Mouse (Mus musculus): ENCODE data around the gene Zfp184. TPM values are rescaled to one million over a fixed set of nuclear protein-coding genes. Genes with fewer than 3 reads are reported as not detected.

Gene Zfp184
- total RNA-seq, 2 experiments from 2014 or later = 0.67 to 1.3 TPM

Small RNA genes within 50 kb of the gene (microRNA-seq; reads per million reads assigned to microRNA genes)
- gene Gm44456 (0.38 to 3.0 reads per million in 2 experiments), gene Mir1983 (48.6 to 150 reads per million in 2 experiments)

Other genes starting within 250 kb of the Zfp184 start
- gene Olfr1359, start 247.0 kb upstream of the Zfp184 start, total RNA-seq (2021) = not detected
- 10 to 100 TPM in 1 of 2 experiments, 1 to 10 TPM in 1; 7.7 to 11.5 TPM for gene Hist1h2bl, start 229.0 kb upstream of the Zfp184 start, total RNA-seq (2021)
- gene Hist1h2ai, start 228.7 kb upstream of the Zfp184 start, total RNA-seq (2021) = 10 to 100 TPM in 1 of 2 experiments, 1 to 10 TPM in 1; 4.0 to 15.4 TPM
- 10 to 100 TPM; 11.0 to 14.3 TPM for gene Hist1h3h, start 227.4 kb upstream of the Zfp184 start, total RNA-seq (2021)
- gene Hist1h2bm, start 223.1 kb upstream of the Zfp184 start, total RNA-seq (2021) = 1 to 10 TPM; 2.0 to 3.6 TPM
- gene Hist1h4j, start 210.0 kb upstream of the Zfp184 start, total RNA-seq (2021) = 1 to 10 TPM; 1.9 to 3.4 TPM
- gene Hist1h4k, start 194.6 kb upstream of the Zfp184 start, total RNA-seq (2021) = 10 to 100 TPM; 39.5 to 45.0 TPM
- gene Hist1h2ak, start 191.3 kb upstream of the Zfp184 start, total RNA-seq (2021) = 1 to 10 TPM; 2.5 to 4.6 TPM
- 1 to 10 TPM; 4.3 to 4.8 TPM for gene Hist1h2bn, start 191.0 kb upstream of the Zfp184 start, total RNA-seq (2021)
- gene Hist1h1b, start 164.5 kb upstream of the Zfp184 start, total RNA-seq (2021) = 1 to 10 TPM; 3.5 to 4.0 TPM
- 10 to 100 TPM; 10.2 to 11.2 TPM for gene Hist1h3i, start 161.7 kb upstream of the Zfp184 start, total RNA-seq (2021)
- gene Hist1h2an, start 157.9 kb upstream of the Zfp184 start, total RNA-seq (2021) = 1 to 10 TPM; 1.0 to 5.3 TPM
- 1 to 10 TPM; 3.3 to 4.2 TPM for gene Hist1h2bp, start 157.6 kb upstream of the Zfp184 start, total RNA-seq (2021)
- 10 to 100 TPM; 27.9 to 31.1 TPM for gene Hist1h2bq, start 134.9 kb upstream of the Zfp184 start, total RNA-seq (2021)
- gene Hist1h2ao, start 134.6 kb upstream of the Zfp184 start, total RNA-seq (2021) = 1 to 10 TPM in 1 of 2 experiments, not detected in 1; 1.4 TPM
- 10 to 100 TPM; 41.7 to 58.7 TPM for gene Hist1h4m, start 133.3 kb upstream of the Zfp184 start, total RNA-seq (2021)
- 1 to 10 TPM; 4.7 to 9.4 TPM for gene Hist1h4n, start 112.9 kb upstream of the Zfp184 start, total RNA-seq (2021)
- gene Hist1h2ap, start 111.6 kb upstream of the Zfp184 start, total RNA-seq (2021) = 10 to 100 TPM; 11.6 to 12.2 TPM
- gene Hist1h2br, start 111.4 kb upstream of the Zfp184 start, total RNA-seq (2021) = 10 to 100 TPM; 28.3 to 30.7 TPM
- gene Pom121l2, start 36.1 kb downstream of the Zfp184 start, total RNA-seq (2021) = not detected
- gene Prss16, start 64.6 kb downstream of the Zfp184 start, total RNA-seq (2021) = not detected
- 10 to 100 TPM; 10.9 to 12.6 TPM for gene Hist1h2ah, start 90.5 kb downstream of the Zfp184 start, total RNA-seq (2021)
- gene Hist1h2bk, start 90.8 kb downstream of the Zfp184 start, total RNA-seq (2021) = 10 to 100 TPM; 15.2 to 16.5 TPM
- gene Hist1h4i, start 96.3 kb downstream of the Zfp184 start, total RNA-seq (2021) = 10 to 100 TPM; 15.0 to 20.2 TPM
- 10 to 100 TPM in 1 of 2 experiments, 1 to 10 TPM in 1; 7.7 to 10.8 TPM for gene Hist1h2ag, start 97.8 kb downstream of the Zfp184 start, total RNA-seq (2021)
- 1 to 10 TPM; 2.8 to 6.2 TPM for gene Hist1h2bj, start 98.1 kb downstream of the Zfp184 start, total RNA-seq (2021)
- not detected for gene Vmn1r188, start 139.3 kb downstream of the Zfp184 start, total RNA-seq (2021)
- not detected for gene Vmn1r189, start 160.7 kb downstream of the Zfp184 start, total RNA-seq (2021)
- not detected for gene Vmn1r191, start 238.9 kb downstream of the Zfp184 start, total RNA-seq (2021)
- not detected for gene Vmn1r192, start 246.0 kb downstream of the Zfp184 start, total RNA-seq (2021)